Mouse (Mus musculus) limb, embryonic 12.5 days (tissue): ENCODE results near the gene Gm13030. TPM values are rescaled to one million over a fixed set of nuclear protein-coding genes. Genes with fewer than 3 reads are reported as not detected.
A peak's percentile ranks its signal among the peaks of the same experiment; 100 is the strongest.
"Not testable (repeated sequence)": the region's sequence is repeated elsewhere in the genome, so short reads cannot be mapped to it uniquely, and the experiment has no call there.

ENCODE experiments used
- ATAC-seq: fragments of 200-750 bp; cut with Nextera tagmentation; 2 replicates; pipeline ENCODE4 v1.8.0; 2017; ENCODE audit warnings: low read depth, moderate TSS enrichment; ENCODE audit not compliant: insufficient number of reproducible peaks, insufficient read depth, low FRiP score, low TSS enrichment
- H3K27ac ChIP-seq: fragments of 300-500 bp; sonication (generic); 2 replicates; pipeline ENCODE4 v1.5.1; 2016; ENCODE audit warnings: mild to moderate bottlenecking, moderate library complexity
- H3K27me3 ChIP-seq: fragments of 300-500 bp; sonication (generic); 2 replicates; pipeline ENCODE4 v1.6.1; 2016; ENCODE audit warnings: mild to moderate bottlenecking, moderate library complexity
- H3K36me3 ChIP-seq: fragments of 300-500 bp; sonication (generic); 2 replicates; pipeline ENCODE4 v1.6.1; 2016; ENCODE audit warnings: mild to moderate bottlenecking, moderate library complexity
- H3K4me1 ChIP-seq: fragments of 300-500 bp; sonication (generic); replicated peaks from 2 replicates; pipeline ENCODE4 v1.6.1; 2016
- H3K4me2 ChIP-seq: fragments of 300-500 bp; sonication (generic); 2 replicates; pipeline ENCODE4 v1.6.1; 2016; ENCODE audit warnings: mild to moderate bottlenecking, moderate library complexity
- H3K4me3 ChIP-seq: fragments of 300-500 bp; sonication (generic); replicated peaks from 2 replicates; pipeline ENCODE4 v1.5.1; 2016; ENCODE audit warnings: mild to moderate bottlenecking
- H3K9ac ChIP-seq: fragments of 300-500 bp; sonication (generic); replicated peaks from 2 replicates; pipeline ENCODE4 v1.6.1; 2016; ENCODE audit warnings: mild to moderate bottlenecking, moderate library complexity
- H3K9me3 ChIP-seq: fragments of 300-500 bp; sonication (generic); 2 replicates; pipeline ENCODE4 v1.6.1; 2016; ENCODE audit warnings: mild to moderate bottlenecking, moderate library complexity
- WGBS: fragments of 180-500 bp; shearing (Covaris S2); methylation state at CpG from one replicate; pipeline ENCODE4 v1.1.7; 2016; 5-methylcytosine and 5-hydroxymethylcytosine counted together
- polyA plus RNA-seq: library from polyadenylated mRNA; unstranded; fragments of >200 nt; fragmentation: Nextera tagmentation; extraction: Ambion mirVana; gene quantifications from 2 replicates; pipeline ENCODE4 v1.2.1, GENCODE M21; 2016

Gm13030 gene
- polyA plus RNA-seq, 1 experiment from 2014 or later, result not detected

- ATAC-seq, result no peak
- Histone ChIP-seq H3K9me3 (no peaks in the 10 kb centered on the region), H3K36me3 (peaks cover 29% of the 10 kb centered on the region; the same call in 1 of the 2 replicates), H3K4me2 (no peak overlapping the region), H3K4me1 (0 out of 2 replicates have a peak, but pooled peaks cover 4% of the 10 kb centered on the region), H3K9ac (no peak overlapping the region), H3K27ac (no peak overlapping the region), H3K27me3 (no peaks in the 10 kb centered on the region), H3K4me3 (no peak overlapping the region)
- 67% methylated on average over 8 of the region's 8 CpGs for WGBS
These were observed 15.9 kb upstream of the Gm13030 start for GRCm38 (mm10) chr4:138889635-138890034.

GRCm38 (mm10) chr4:138889165-138889564 is 15.4 kb upstream of the Gm13030 start:
- Histone ChIP-seq H3K4me3 (no peak overlapping the region), H3K27ac (no peak overlapping the region), H3K4me2 (no peak overlapping the region), H3K4me1 (0 out of 2 replicates have a peak, but pooled peaks cover 4% of the 10 kb centered on the region), H3K36me3 (peaks cover 25% of the 10 kb centered on the region; the same call in 1 of the 2 replicates), H3K9ac (no peak overlapping the region), H3K9me3 (no peaks in the 10 kb centered on the region), H3K27me3 (no peaks in the 10 kb centered on the region)
- ATAC-seq, result no peak
- 66% methylated on average over 7 of the region's 7 CpGs for WGBS

- Histone ChIP-seq H3K36me3 (no peaks in the 10 kb centered on the region), H3K4me1 (peaks cover 9% of the 10 kb centered on the region), H3K27ac (no peak overlapping the region), H3K9me3 (no peaks in the 10 kb centered on the region), H3K4me3 (no peak overlapping the region), H3K9ac (no peak overlapping the region), H3K27me3 (peaks cover 7% of the 10 kb centered on the region), H3K4me2 (no peak overlapping the region)
- 16% methylated on average over 6 of the region's 6 CpGs for WGBS
- no peak for ATAC-seq
These were observed 10.5 kb upstream of the Gm13030 start for GRCm38 (mm10) chr4:138884261-138884660.

DNA sequence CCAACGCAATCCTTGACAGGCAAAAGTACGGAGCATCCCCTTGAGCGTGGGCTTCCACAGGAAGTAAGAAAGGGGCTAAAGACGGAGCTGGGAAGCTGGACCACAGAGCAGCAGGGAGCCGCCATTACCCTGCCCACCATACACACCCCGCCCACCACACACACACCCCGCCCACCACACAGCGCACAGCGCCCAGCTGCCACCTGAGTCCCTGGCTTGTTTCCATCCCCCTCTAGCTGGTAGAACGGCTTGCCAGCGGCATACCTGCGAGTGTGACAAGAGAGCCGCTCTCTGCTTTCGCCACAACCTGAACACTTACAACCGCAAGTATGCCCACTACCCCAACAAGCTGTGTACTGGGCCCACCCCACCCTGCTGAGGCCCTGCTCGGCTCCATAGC is 8.4 kb upstream of the Gm13030 start:
- WGBS, result 8% methylated on average over 16 of the region's 16 CpGs
- peaks cover 11% of the 10 kb centered on the region for H3K4me1 ChIP-seq
- H3K27ac ChIP-seq, result no peak overlapping the region
- peaks cover 7% of the 10 kb centered on the region for H3K27me3 ChIP-seq
- no peak for ATAC-seq
- H3K9ac ChIP-seq, result no peak overlapping the region; the same call in 1 of the 2 replicates
- H3K4me3 ChIP-seq, result peak overlapping the region; percentile 19
- no peaks in the 10 kb centered on the region for H3K9me3 ChIP-seq
- H3K4me2 ChIP-seq, result peak overlapping the region; percentile 53
- H3K36me3 ChIP-seq, result no peaks in the 10 kb centered on the region

GRCm38 (mm10) chr4:138880811-138881584 is 7.2 kb upstream of the Gm13030 start:
- Histone ChIP-seq H3K9ac (no peak overlapping the region), H3K9me3 (no peaks in the 10 kb centered on the region), H3K4me3 (no peak overlapping the region), H3K4me2 (no peak overlapping the region), H3K4me1 (peaks cover 11% of the 10 kb centered on the region), H3K27ac (no peak overlapping the region), H3K36me3 (no peaks in the 10 kb centered on the region), H3K27me3 (peaks cover 7% of the 10 kb centered on the region)
- WGBS, result 85% methylated on average over 7 of the region's 7 CpGs
- ATAC-seq, result no peak

DNA sequence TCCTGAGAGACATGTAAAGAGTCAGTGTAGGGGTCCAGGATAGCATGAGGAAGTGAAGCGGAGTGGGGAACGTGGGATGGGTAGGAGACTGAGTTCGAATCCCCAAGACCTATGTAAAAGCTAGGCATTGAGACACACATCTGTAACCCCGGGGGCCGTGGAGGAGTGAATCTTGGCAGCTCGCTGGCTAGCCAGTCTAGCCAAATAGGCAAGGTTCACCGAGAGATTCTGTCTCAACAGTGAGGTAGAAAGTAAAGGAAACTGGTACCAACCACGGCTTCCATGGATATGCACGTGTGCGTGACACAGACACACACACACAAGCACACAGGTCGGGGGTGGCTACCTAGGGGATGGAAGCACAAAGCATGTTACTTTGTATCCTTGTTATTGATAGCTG is 6.0 kb upstream of the Gm13030 start:
- no peak overlapping the region for H3K9ac ChIP-seq
- WGBS, result 83% methylated on average over 11 of the region's 11 CpGs
- H3K4me3 ChIP-seq, result no peak overlapping the region
- no peak for ATAC-seq
- no peak overlapping the region for H3K4me2 ChIP-seq
- H3K27me3 ChIP-seq, result peaks cover 7% of the 10 kb centered on the region
- H3K36me3 ChIP-seq, result no peaks in the 10 kb centered on the region
- no peak overlapping the region for H3K27ac ChIP-seq
- peaks cover 11% of the 10 kb centered on the region for H3K4me1 ChIP-seq
- no peaks in the 10 kb centered on the region for H3K9me3 ChIP-seq

DNA sequence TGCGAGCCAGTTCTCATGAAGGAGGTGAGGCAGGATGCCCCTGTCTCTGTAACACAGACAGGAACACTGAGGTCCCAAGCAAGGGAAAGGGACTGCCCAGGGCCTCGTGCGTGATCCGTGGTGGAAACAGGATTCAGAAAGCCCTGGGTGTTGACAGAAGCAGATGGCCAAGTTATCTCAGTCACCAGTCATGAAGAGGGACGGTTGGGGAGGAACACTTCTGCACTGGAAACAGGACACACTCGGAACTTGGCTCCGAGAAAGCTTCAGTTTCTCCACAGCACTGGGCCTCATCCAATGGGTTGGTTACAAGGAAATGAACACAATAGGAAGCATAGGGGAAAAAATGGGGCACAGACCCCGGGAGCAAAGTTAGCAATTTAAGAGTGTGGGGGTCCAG is 5.0 kb upstream of the Gm13030 start:
- Histone ChIP-seq H3K36me3 (no peaks in the 10 kb centered on the region), H3K27ac (no peak overlapping the region), H3K27me3 (peaks cover 7% of the 10 kb centered on the region), H3K9ac (no peak overlapping the region), H3K9me3 (no peaks in the 10 kb centered on the region), H3K4me3 (no peak overlapping the region), H3K4me2 (no peak overlapping the region), H3K4me1 (peaks cover 11% of the 10 kb centered on the region)
- 41% methylated on average over 8 of the region's 8 CpGs for WGBS
- ATAC-seq, result no peak

- Histone ChIP-seq H3K4me3 (no peak within 1 kb of the TSS), H3K4me2 (no peak within 1 kb of the TSS), H3K9me3 (no peaks in the 10 kb centered on the region), H3K27ac (no peak within 1 kb of the TSS), H3K27me3 (peaks cover 7% of the 10 kb centered on the region), H3K4me1 (peaks cover 11% of the 10 kb centered on the region), H3K36me3 (no peaks in the 10 kb centered on the region), H3K9ac (no peak within 1 kb of the TSS)
- ATAC-seq, result no peak
- 64% methylated on average over 4 of the region's 4 CpGs for WGBS
These were observed 4.0 kb upstream of the Gm13030 start, which contains the start of gene Pla2g2e for GRCm38 (mm10) chr4:138877731-138878130. Gene Pla2g2e (plus strand): TSS chr4:138877942.

- no peak for ATAC-seq
- Histone ChIP-seq H3K27ac (no peak overlapping the region), H3K27me3 (no peaks in the 10 kb centered on the region; the same call in 1 of the 2 replicates), H3K9ac (no peak overlapping the region), H3K4me3 (no peak overlapping the region), H3K4me1 (peaks cover 4% of the 10 kb centered on the region; the same call in 1 of the 2 replicates), H3K4me2 (no peak overlapping the region), H3K9me3 (0 out of 2 replicates have a peak, but pooled peaks cover 3% of the 10 kb centered on the region), H3K36me3 (no peaks in the 10 kb centered on the region)
- whole genome bisulfite sequencing, result 93% methylated on average over 2 of the region's 2 CpGs
These were observed 2.2 kb upstream of the Gm13030 start for GRCm38 (mm10) chr4:138875986-138876385.

DNA sequence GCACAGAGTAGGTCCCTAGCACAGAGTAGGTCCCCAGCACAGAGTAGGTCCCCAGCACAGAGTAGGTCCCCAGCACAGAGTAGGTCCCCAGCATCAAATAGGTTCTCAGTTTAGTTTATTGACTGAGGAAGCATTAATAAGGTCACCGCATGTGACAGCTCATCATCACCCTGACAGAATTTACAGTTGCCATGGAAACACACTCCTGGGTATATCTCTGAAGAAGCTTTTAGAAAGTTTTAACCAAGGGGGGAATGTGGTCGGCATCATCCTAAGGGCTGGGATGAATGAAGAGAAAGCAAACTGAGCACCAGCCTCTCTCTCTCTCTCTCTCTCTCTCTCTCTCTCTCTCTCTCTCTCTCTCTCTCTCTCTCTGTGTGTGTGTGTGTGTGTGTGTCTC is 1.5 kb upstream of the Gm13030 start:
- H3K27me3 ChIP-seq, H3K4me3 ChIP-seq, H3K4me2 ChIP-seq, ATAC-seq, H3K36me3 ChIP-seq, H3K9me3 ChIP-seq, H3K4me1 ChIP-seq, H3K9ac ChIP-seq, H3K27ac ChIP-seq: not testable (repeated sequence)
- WGBS, result 87% methylated on average over 2 of the region's 2 CpGs

DNA sequence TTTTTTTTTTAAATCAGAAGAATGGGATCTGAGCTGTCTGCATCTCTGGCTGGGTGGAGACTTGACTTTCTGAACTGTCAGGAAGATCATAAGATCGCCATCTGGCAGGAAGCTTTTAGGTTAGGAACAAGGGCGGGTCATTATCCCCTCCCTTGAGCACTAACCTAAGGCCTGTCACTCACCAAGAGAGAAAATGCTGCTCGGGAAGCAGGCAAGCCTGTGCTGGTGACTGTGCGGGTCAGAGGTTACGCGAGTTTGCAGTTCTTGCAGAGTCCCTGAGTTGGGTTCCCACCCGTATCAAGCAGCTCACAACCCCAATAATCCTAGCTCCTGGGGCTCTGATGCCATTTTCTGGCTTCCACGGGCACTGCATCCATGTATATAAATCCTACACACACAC is 5.1 kb downstream of the Gm13030 start:
- Histone ChIP-seq H3K27me3 (no peaks in the 10 kb centered on the region; the same call in 1 of the 2 replicates), H3K9ac (no peak overlapping the region), H3K4me1 (no peaks in the 10 kb centered on the region), H3K36me3 (no peaks in the 10 kb centered on the region), H3K9me3 (0 out of 2 replicates have a peak, but pooled peaks cover 3% of the 10 kb centered on the region), H3K4me3 (no peak overlapping the region), H3K27ac (no peak overlapping the region), H3K4me2 (no peak overlapping the region)
- ATAC-seq, result no peak
- WGBS, result 41% methylated on average over 8 of the region's 8 CpGs
